Mouse (Mus musculus) retina, postnatal 1 day (tissue): ENCODE results near the gene Tmbim6.
"Not testable (repeated sequence)": the region's sequence is repeated elsewhere in the genome, so short reads cannot be mapped to it uniquely, and the experiment has no call there.

Source experiments
- DNase-seq: peaks from one replicate; pipeline ENCODE4 v3.0.0-alpha.2; 2012

The Tmbim6 gene

DNA sequence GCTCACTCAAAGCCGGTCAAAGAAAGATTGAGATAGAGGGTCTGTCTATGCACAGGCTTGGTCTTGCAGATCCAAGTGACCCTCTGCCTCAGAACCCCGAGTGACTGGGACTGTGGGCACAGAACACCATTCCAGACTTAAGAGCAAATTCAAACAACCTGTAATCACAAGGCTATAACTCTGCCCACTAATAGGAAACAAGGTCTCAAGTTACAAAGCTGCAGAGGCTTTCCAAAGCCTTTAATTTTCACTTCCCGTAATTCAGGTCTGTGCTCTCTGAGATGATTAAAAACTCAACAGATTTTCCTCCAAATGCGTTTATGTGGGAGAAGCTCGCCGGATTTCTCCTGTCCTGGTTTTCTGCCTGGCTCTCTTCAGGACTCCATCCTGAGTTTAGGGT, 8.6 kb upstream of the Tmbim6 start:
- DNase-seq: no peak

DNA sequence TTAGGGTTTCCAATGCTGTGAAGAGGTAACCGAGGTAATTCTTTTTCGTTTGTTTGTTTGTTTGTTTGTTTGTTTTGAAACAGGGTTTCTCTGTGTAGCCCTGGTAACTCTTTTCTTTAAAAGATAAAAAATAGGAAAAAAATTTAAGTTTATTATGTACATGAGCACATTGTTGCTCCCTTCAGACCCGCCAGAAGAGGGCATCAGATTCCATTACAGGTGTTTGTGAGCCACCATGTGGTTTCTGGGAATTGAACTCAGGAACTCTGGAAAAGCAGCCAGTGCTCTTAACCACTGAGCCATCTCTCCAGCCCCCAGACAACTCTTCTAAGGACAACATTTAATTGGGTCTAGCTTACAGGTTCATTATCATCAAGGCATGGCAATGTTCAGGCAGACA, 6.6 kb upstream of the Tmbim6 start:
- DNase-seq: not testable (repeated sequence)

DNA sequence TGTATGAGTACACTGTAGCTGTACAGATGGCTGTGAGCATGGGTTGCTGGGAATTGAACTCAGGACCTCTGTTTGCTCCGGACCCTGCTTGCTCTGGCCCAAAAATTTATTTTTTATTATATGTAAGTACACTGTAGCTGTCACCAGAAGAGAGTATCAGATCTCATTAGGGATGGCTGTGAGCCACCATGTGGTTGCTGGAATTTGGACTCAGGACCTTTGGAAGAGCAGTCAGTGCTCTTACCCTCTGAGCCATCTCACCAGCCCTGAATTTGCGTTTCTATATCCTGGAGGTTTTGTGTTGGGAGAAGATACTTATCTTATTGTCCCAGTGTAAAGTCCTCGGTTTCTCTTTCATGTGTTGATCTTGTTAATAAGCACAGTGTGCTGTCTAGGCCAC, 5.9 kb upstream of the Tmbim6 start:
- DNase-seq: no peak

DNA sequence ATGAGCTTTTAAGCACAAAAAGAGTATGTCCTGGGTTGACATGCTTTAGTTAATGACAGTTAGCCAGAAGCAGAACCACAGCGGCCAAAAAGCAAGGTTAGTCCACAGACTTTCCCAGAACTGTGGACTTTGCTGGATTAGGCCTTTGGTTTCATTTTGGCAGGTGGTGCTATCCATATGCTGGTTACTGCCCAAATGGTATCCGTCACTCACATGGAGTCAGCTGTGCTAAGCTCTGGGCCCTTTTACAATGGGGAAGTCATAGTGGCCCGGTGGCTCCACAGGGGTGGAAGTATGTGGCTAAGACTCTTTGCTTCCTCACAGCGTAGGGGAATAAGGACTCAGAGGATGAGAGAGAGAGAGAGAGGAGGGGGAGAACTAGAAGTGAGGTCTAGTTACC, 4.7 kb upstream of the Tmbim6 start:
- no peak for DNase-seq

DNA sequence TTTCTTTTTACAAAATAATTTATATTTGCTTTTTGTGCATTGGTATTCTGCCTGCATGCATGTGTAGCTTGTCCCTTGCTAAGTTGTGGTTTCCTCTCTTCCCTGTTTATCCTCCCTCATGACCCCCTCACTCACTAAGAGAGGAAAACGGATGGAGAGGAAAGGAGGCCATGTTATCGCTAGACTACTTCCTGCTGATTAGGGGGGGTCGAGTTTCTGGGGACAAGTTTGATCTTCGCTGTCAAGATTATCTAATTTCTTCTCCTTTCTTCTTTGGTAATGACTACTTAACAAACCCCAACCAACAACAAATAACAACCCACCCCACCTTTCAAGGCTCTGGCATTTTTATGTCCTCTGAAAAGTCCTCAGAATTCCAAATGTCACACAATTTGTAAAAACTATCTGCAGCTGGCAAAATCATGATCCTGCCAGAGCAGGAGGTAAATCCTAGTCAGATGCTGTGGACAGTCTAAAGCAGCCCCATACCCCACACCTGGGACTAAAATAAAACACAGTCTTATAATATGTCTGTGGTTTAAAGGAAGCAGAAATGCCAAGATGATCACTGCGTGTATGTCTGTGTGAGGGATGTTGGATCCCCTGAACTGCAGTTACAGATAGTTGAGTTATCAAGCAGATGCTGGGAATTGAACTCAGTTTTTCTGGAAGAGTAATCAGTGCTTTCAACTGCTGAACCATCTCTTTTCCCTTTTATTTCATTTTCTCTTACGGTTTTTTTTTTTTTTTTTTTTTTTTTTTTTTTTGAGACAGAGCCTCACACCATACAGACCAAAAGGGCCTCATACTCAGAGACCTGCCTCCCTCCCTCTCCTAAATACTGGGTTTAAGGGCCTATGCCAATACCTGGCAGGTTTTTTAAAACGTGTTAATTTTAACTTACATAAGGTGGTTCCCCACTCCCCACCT, 1.9 kb upstream of the Tmbim6 start:
- no peak for DNase-seq

GRCm38 (mm10) chr15:99391975-99392374, 707 bp upstream of the Tmbim6 start:
- no peak for DNase-seq

DNA sequence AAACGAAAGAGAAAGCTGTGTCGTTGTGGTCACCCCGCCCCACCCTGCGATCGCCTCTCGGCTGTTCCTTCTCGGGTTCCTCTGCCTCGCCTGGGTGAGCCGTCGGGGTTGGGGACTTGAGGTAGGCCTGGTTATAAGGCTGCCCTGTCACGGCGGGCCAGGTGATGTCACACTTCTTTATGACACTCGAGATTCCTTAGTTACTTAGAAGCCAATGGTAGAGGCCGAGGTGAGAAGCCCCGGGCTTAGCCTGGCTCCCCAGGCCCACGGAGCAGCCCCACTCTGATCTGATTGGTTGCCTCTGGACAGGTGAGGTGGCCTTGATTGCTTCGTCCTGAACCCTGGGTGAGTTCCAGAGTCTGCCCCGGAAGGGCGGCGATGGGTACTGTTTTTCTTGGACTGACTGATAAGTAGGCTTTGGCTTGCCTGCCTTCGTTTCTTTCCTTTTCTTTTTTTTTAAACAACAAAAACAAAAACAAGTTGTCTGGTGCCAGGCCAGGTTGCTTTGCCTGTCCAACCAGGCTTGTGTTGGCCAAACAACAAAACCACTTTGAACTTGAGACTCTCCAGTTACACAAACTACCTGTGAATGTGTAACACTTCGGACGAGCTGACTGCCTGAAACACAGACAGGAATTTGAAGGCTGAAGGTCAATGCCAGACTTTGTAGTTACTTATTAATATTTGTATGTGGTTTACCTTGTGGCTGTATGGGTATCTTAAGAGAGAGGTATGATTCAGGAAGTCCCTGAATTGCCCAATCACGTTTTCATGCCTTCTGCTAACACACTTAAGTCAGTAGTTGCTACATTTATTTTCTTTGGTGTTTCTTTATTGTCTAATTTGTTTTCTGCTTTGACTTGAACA, 937 bp downstream of the Tmbim6 start:
- no peak for DNase-seq

DNA sequence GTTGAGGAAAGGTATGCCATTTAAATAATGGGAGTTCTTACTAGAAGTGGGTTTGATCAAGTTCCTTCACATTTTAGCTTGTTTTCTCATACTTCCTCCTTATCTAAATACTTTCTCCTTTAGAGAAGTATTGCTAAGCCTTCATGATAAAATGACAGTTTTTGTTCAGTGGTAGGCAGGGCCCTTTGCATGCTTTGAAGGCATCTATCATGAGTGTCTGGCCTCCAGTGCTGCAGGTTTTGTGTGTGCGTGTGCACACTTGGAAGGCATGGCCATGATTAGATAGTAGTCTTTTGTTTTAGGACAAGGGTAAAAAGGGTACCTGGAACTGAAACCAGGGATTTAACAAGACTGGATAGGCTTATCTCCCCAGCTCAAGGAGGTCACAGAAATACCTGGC, 3.8 kb downstream of the Tmbim6 start:
- DNase-seq: no peak

DNA sequence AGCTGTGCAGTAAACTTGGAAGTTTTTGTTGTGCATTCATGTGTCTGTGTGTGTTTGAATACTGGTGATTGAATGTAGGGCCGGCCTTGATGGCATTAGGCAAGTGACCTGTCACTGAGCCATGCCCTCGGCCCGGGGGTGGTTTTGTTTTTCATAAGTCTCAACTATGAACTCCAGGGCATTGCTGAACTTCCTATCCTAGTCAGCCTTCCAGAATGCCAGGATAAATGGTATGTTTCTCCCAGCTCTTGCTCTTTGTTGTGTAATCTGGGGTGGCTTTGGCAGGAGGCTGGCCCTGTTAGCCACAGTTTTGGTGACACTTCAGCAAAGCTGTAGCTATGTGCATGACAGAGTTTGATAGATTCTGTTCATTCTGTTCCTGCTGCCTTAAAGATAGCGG, 4.2 kb downstream of the Tmbim6 start:
- no peak for DNase-seq

- no peak for DNase-seq
Measured at GRCm38 (mm10) chr15:99397622-99398021, 4.9 kb downstream of the Tmbim6 start.

DNA sequence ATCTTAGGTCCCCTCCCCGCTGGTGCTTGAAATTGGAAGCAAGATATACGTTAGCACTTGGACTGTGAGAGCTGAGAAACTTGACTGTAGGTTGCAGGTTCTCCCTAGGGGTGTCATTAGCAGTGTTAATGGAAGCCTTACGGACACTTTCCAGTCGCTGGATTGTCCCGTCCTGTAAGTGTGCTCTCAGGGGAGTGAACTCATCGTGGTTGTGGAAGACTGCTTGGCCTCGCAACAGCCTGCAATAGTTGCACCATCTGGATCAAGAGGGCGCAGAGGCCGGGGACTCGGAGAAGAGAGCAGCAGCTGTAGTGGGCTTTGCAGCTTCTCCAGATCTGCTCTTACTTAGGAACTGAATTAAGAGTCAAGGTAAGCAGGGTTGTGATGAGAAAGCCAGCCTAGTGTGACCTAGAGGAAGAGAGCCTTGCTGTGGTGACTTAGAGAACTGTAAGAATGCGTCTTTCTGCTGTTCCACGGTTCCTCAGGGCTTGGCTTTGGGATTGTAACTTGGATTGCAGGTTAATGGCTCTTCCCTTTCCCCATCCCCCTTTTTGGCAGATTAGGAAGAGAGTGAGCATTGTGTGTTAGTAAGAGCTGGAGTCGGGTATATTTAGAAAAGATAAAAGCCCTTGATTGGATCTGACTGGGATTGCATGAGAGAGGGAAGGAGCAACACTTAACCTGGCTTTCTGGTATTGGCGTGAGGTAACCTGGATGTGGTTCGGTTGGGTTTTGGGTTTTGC, 7.0 kb downstream of the Tmbim6 start:
- DNase-seq: no peak

GRCm38 (mm10) chr15:99400602-99401001, 7.9 kb downstream of the Tmbim6 start:
- no peak for DNase-seq

GRCm38 (mm10) chr15:99403159-99403889, 10.6 kb downstream of the Tmbim6 start:
- no peak for DNase-seq

GRCm38 (mm10) chr15:99405150-99405549, 12.5 kb downstream of the Tmbim6 start:
- DNase-seq: no peak

- no peak for DNase-seq
Measured at GRCm38 (mm10) chr15:99406986-99407570, 14.4 kb downstream of the Tmbim6 start.

DNA sequence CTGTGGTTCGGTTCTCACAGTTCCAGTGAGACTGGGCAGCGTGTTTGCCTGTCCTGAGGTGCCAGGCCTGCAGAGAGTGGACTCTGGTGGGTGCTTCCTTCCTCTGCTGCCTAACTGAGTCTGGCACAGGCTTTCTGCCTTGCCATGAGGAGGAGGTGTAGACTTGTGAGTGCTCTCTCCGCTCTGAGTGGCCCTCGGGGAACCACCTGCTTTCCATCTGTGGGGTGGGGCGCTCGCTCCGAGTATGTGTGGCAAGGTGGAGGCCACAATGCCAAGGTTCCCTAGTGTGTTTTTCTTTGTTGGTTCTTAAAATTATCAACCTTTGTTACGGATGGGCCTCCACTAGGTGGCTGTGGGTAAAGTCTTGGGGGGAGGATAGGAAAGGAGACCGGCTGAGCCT, 16.2 kb downstream of the Tmbim6 start:
- DNase-seq: no peak

- peak; percentile 44 for DNase-seq
Measured at GRCm38 (mm10) chr15:99411747-99412146, 19.1 kb downstream of the Tmbim6 start.

- DNase-seq: peak; percentile 54
Measured at GRCm38 (mm10) chr15:99415793-99416192, 23.1 kb downstream of the Tmbim6 start.

- DNase-seq: peak; percentile 89
Measured at GRCm38 (mm10) chr15:99416348-99416882, 23.7 kb downstream of the Tmbim6 start.

DNA sequence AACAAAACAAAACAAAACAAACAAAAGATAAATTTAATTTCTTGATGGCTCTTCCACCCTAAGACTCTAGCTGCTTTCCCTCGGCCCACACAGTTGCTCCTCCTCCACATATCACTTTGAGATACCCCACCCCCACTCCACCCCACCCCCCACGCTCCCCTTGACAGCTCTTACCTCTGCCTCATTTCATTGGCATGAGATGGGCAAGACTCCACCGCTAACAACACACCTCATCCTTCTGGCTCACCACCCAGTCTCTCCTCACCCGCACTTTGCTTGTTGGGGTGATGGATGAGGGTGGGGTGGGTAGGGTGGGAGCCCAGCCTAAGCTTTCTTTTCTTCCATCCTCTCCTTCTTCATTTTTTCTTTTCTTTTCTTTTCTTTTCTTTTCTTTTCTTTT, 24.3 kb downstream of the Tmbim6 start:
- DNase-seq: no peak

- DNase-seq: no peak
Measured at GRCm38 (mm10) chr15:99417692-99418271, 25.1 kb downstream of the Tmbim6 start.
